Mouse (Mus musculus) retina, embryonic 14.5 days (tissue): ENCODE measurements around the gene B830017H08Rik.

Experiments used
- DNase-seq: peaks from one replicate; pipeline ENCODE4 v3.0.0-alpha.2; 2015; ENCODE audit warnings: low spot score

B830017H08Rik gene

DNA sequence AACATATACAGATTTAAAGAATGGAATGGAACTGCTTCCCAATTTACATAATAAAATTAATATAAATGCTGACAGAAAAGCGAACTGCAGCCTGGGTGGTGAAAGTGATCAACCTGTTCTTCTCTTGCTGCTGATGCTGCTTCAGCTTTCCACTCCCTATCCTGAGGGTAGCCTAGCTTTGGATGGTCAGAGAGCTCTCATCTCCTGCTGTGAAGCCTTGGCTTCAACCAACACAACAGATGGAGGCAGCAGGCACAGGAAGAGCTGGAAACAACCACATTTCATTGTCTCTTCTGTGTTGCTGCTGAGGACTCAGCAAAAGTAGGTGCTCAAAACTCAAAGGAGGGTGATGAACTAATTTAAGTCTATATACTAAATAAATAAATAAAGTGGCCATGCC lies 18.9 kb downstream of the B830017H08Rik start:
- DNase-seq = no peak

GRCm38 (mm10) chr16:17853263-17853662 lies 20.3 kb downstream of the B830017H08Rik start:
- DNase-seq = no peak

DNA sequence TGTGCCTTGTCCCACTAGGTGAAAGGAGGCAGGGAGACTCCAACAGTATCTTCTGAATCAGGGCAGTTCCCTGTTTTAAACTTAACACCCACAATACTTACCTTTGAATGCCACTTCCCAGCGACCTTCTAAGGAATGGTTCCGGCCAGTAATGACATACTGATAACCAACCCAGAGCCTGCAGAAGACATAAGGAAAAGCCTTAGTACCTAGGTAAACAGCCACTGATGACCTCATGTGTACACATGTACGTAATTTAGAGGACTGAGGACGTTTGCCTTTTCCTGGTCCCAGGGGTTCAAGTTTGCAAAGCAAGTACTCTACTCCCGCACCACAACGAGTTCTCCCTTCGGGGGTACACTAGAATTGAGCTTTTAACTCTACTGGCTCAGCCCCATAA lies 24.2 kb downstream of the B830017H08Rik start:
- no peak for DNase-seq

GRCm38 (mm10) chr16:17858592-17858991 lies 25.7 kb downstream of the B830017H08Rik start:
- DNase-seq = peak; percentile 55

- DNase-seq = no peak
Measured at GRCm38 (mm10) chr16:17865293-17865692, 32.4 kb downstream of the B830017H08Rik start.

GRCm38 (mm10) chr16:17865770-17866169 lies 32.8 kb downstream of the B830017H08Rik start:
- no peak for DNase-seq

GRCm38 (mm10) chr16:17871248-17871647 lies 38.3 kb downstream of the B830017H08Rik start:
- DNase-seq = no peak

- no peak for DNase-seq
Measured at GRCm38 (mm10) chr16:17872995-17873394, 40.1 kb downstream of the B830017H08Rik start.

- DNase-seq = no peak
Measured at GRCm38 (mm10) chr16:17875174-17875573, 42.3 kb downstream of the B830017H08Rik start.

- no peak for DNase-seq
Measured at GRCm38 (mm10) chr16:17876096-17876495, 43.2 kb downstream of the B830017H08Rik start.

GRCm38 (mm10) chr16:17879571-17879970 lies 46.6 kb downstream of the B830017H08Rik start:
- DNase-seq = no peak

- no peak for DNase-seq
Measured at GRCm38 (mm10) chr16:17882196-17882595, 49.3 kb downstream of the B830017H08Rik start.

DNA sequence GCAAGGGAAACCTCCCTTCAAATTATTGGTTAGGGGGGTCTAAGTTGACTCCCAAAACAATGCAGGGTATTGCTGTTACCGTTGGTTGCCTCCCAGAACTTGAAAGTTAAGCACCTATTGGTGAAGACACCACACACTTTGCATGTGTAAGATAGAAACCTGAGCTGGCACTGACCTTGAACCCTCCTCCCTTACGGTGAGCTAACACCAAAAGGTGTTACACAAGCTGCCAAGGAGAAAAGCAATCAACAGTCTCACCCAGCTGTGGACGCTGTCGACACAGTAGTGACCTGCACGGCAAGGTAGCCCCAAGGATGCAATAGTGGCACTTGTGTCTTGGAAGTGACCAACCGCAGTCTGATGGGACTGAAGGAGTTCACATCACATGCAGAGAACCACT lies 51.2 kb downstream of the B830017H08Rik start:
- no peak for DNase-seq
